Mouse (Mus musculus) megakaryocyte, embryonic 14.5 days (primary cell): ENCODE data around the gene Plg. TPM values are rescaled to one million over a fixed set of nuclear protein-coding genes. Genes with fewer than 3 reads are reported as not detected.

Experiments used
- H3K27me3 ChIP-seq: replicated peaks from 2 replicates; pipeline ENCODE3; 2012; ENCODE audit warnings: inconsistent platforms
- H3K36me3 ChIP-seq: replicated peaks from 2 replicates; pipeline ENCODE3; 2012; ENCODE audit warnings: low read length, inconsistent platforms, mixed read lengths
- H3K4me1 ChIP-seq: 2 replicates; pipeline ENCODE4 v1.6.1; 2012; ENCODE audit warnings: inconsistent platforms
- H3K4me3 ChIP-seq: replicated peaks from 2 replicates; pipeline ENCODE3; 2012; ENCODE audit warnings: moderate library complexity, mild to moderate bottlenecking, inconsistent platforms
- H3K9me3 ChIP-seq: 2 replicates; pipeline ENCODE4 v1.6.1; 2012; ENCODE audit warnings: inconsistent platforms
- FLI1 ChIP-seq: IDR thresholded peaks from 2 replicates; pipeline ENCODE4 v1.6.1; 2012; ENCODE audit warnings: low read length, inconsistent platforms, mixed read lengths
- GATA1 ChIP-seq: IDR thresholded peaks from 3 replicates; pipeline ENCODE4 v1.6.1; 2012; ENCODE audit warnings: mixed read lengths, low read length, inconsistent platforms, borderline replicate concordance
- polyA plus RNA-seq: library from polyadenylated mRNA; stranded (reverse); fragments of >175 nt; gene quantifications from 2 replicates; pipeline ENCODE4 v1.2.3, GENCODE M21; 2012; ENCODE audit warnings: low replicate concordance; ENCODE audit not compliant: insufficient read depth

Gene Plg
- polyA plus RNA-seq, 1 experiment, result not detected

- Histone ChIP-seq H3K4me1 (peaks cover 21% of the 10 kb centered on the region), H3K27me3 (peaks cover 17% of the 10 kb centered on the region), H3K4me3 (peak overlapping the region; percentile 85), H3K36me3 (no peaks in the 10 kb centered on the region), H3K9me3 (no peaks in the 10 kb centered on the region)
- TF ChIP-seq GATA1 (no peak), FLI1 (no peak)
These were observed 14.6 kb upstream of the Plg start for GRCm38 (mm10) chr17:12363601-12364425.

- no peaks in the 10 kb centered on the region for H3K36me3 ChIP-seq
- peaks cover 14% of the 10 kb centered on the region for H3K27me3 ChIP-seq
- H3K9me3 ChIP-seq, result no peaks in the 10 kb centered on the region
- H3K4me1 ChIP-seq, result peaks cover 21% of the 10 kb centered on the region
- H3K4me3 ChIP-seq, result peak overlapping the region; percentile 85
- TF ChIP-seq GATA1 (no peak), FLI1 (no peak)
These were observed 14.0 kb upstream of the Plg start for GRCm38 (mm10) chr17:12364426-12364735.

DNA sequence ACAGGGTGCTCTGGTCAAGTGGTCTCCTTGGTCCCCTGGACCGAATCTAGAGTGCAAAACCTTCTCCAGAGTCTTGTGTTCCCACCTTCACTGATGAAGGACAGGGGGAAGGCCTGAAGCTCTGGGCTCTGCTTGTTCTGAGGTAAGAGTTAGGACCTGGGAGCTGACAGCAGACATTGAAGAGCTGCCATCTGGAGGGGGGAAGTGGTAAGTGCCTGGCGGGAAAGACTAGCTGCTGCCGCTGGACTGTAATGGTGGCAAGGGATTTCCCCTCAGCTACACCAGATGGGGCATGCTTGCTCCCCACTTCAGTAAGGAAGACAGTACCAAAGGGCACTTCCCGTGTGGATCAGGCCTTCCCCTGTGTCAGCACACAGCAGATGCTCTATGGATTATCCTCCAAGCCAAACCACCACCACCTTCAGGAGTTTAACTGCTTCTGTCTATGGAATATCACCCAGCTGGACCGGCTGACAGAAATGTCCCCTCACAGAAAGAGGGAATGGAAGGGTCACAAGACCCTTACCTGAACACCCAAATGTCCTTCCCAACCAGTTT is 11.0 kb upstream of the Plg start:
- peaks cover 12% of the 10 kb centered on the region for H3K27me3 ChIP-seq
- H3K4me3 ChIP-seq, result peak overlapping the region; percentile 42
- peaks cover 26% of the 10 kb centered on the region for H3K4me1 ChIP-seq
- H3K36me3 ChIP-seq, result no peaks in the 10 kb centered on the region
- H3K9me3 ChIP-seq, result no peaks in the 10 kb centered on the region
- TF ChIP-seq FLI1, result no peak
- no peak for TF ChIP-seq GATA1

- Histone ChIP-seq H3K27me3 (peaks cover 24% of the 10 kb centered on the region), H3K9me3 (peaks cover 2% of the 10 kb centered on the region; the same call in 1 of the 2 replicates), H3K36me3 (no peaks in the 10 kb centered on the region), H3K4me1 (peaks cover 15% of the 10 kb centered on the region), H3K4me3 (no peak overlapping the region)
- no peak for TF ChIP-seq GATA1
- TF ChIP-seq FLI1, result no peak
These were observed 9.0 kb upstream of the Plg start for GRCm38 (mm10) chr17:12369393-12369792.

GRCm38 (mm10) chr17:12370289-12370688 is 8.1 kb upstream of the Plg start:
- Histone ChIP-seq H3K9me3 (peaks cover 6% of the 10 kb centered on the region), H3K4me1 (peaks cover 13% of the 10 kb centered on the region), H3K27me3 (peaks cover 31% of the 10 kb centered on the region), H3K4me3 (no peak overlapping the region), H3K36me3 (no peaks in the 10 kb centered on the region)
- TF ChIP-seq FLI1 (no peak), GATA1 (no peak)

- H3K4me3 ChIP-seq, result peak overlapping the region; percentile 83
- H3K4me1 ChIP-seq, result peaks cover 13% of the 10 kb centered on the region
- no peaks in the 10 kb centered on the region for H3K36me3 ChIP-seq
- peaks cover 40% of the 10 kb centered on the region for H3K27me3 ChIP-seq
- H3K9me3 ChIP-seq, result peaks cover 13% of the 10 kb centered on the region
- TF ChIP-seq FLI1 (no peak), GATA1 (no peak)
These were observed 7.0 kb upstream of the Plg start for GRCm38 (mm10) chr17:12371310-12371925.

DNA sequence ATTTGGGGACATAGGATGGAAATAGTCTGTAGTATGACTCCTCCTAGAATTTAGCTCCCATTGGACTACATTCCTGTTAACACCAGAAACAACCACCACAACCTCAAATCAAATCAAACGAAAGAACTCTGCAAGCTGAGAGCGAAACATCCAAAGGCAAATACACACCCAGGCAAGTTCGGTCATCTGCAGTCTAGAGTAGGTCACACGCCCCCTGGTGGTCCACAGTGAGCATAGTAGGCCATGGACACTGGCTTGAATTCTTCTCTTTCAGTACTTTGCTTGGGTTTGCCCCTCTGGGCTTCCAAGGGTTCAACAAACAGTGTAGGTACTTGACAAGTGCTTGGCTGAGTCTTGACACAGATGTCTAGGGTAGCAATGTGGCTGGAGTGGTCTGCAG is 6.4 kb upstream of the Plg start:
- Histone ChIP-seq H3K9me3 (peaks cover 15% of the 10 kb centered on the region), H3K4me3 (peak overlapping the region; percentile 83), H3K27me3 (peaks cover 45% of the 10 kb centered on the region), H3K36me3 (no peaks in the 10 kb centered on the region), H3K4me1 (peaks cover 13% of the 10 kb centered on the region)
- TF ChIP-seq FLI1, result no peak
- TF ChIP-seq GATA1, result no peak

DNA sequence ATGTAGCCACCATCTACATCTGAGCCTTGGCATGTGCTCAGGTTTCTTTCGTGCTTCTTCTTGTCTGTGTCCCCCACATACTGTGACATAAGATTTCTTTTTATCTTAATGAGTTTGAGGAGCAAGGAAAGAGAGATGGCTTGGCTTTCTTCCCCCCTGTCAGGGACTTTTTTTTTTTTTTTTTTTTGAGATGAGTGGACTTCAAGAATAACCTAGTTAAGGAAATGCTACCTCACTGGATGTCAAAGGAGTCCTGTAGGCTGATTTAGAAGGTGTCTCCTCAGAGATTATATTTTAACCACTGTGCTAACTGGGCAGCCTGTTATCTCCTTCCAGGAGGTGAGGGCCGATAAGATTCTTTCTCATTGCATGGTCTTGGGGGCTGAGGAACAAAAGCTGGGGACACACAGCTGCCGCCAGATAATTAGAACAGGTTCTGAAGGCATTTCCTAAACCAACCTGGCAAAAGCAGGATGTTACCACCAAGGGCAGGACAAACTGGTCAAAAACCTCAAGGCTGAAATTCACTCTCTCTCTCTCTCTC is 4.7 kb upstream of the Plg start:
- no peaks in the 10 kb centered on the region for H3K36me3 ChIP-seq
- peaks cover 6% of the 10 kb centered on the region for H3K4me1 ChIP-seq
- no peak overlapping the region for H3K4me3 ChIP-seq
- H3K27me3 ChIP-seq, result peaks cover 56% of the 10 kb centered on the region
- no peak for TF ChIP-seq GATA1
- TF ChIP-seq FLI1, result no peak
- peaks cover 15% of the 10 kb centered on the region for H3K9me3 ChIP-seq

DNA sequence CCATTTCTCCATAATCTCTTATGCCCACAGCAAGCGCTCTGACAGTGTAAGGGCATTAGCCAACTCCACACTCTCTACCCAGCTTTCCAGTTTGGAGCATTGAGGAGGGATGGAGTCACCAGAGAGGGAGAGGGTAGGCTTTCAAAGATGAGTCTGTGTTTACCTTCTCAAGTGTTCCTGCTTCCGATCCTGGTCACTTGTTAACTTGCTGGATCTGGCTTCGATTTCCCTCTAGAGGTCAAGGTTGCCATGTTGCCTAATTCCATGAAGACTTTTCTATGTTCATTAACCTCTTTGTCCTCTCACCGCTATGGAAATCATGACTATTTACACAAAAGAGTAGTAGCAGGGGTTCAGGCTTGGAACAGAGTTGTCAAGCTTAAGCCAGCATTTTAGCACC is 1.9 kb downstream of the Plg start:
- H3K9me3 ChIP-seq, result peaks cover 9% of the 10 kb centered on the region
- H3K4me3 ChIP-seq, result no peak overlapping the region
- H3K27me3 ChIP-seq, result peaks cover 66% of the 10 kb centered on the region
- TF ChIP-seq GATA1 (no peak), FLI1 (no peak)
- H3K4me1 ChIP-seq, result 0 out of 2 replicates have a peak, but pooled peaks cover 4% of the 10 kb centered on the region
- no peaks in the 10 kb centered on the region for H3K36me3 ChIP-seq

DNA sequence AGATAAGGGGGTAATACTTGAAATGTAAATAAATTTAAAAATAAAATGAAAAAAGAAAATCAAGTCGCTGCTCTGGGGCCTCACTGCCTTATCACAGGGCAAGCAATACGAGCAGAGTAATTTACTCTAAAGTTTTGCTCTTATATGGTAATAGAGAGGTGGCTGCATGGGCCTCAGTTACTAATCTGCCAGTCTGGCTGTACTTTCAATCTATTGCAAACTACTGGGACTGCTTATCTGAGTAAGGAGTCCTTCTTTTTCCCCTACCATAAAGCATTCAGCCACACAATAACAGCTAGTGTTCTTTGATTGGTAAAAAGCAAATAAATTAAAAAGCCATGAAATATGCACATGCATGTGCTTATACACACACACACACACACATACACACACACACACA is 3.2 kb downstream of the Plg start:
- Histone ChIP-seq H3K4me3 (no peak overlapping the region), H3K36me3 (no peaks in the 10 kb centered on the region), H3K4me1 (0 out of 2 replicates have a peak, but pooled peaks cover 6% of the 10 kb centered on the region), H3K9me3 (peaks cover 1% of the 10 kb centered on the region; the same call in 1 of the 2 replicates), H3K27me3 (peaks cover 66% of the 10 kb centered on the region)
- no peak for TF ChIP-seq GATA1
- no peak for TF ChIP-seq FLI1
